In genomic region chr4:127370447-127370846, GRCm38 (mm10) we compare ENCODE assay signal across 11 mouse cellular contexts. TPM values are rescaled to one million over a fixed set of nuclear protein-coding genes. Genes with fewer than 3 reads are reported as not detected.
DNase-seq lines count a peak whose midpoint lies in the region; ATAC-seq and TF ChIP-seq lines count a peak whose summit lies in the region.
"Had no signal": no experiment of that assay in that cellular context is flagged by ENCODE, and none has a peak within 500 bp of the region (broad histone marks: within the 10 kb centered on the region; RNA-seq: fewer than 3 reads in every experiment).

No protein-coding gene starts in this region.

- intact Hi-C loops in gastrocnemius, postnatal 14 days (cut with DNase I; ENCODE audit: low total_unique reads): no loop called here

- H3K27ac ChIP-seq in kidney, postnatal 0 days: no peak overlapping the region
- no peak overlapping the region for H3K27ac ChIP-seq in kidney, embryonic 16.5 days (ENCODE audit: low read length)
- no peak overlapping the region for H3K27ac ChIP-seq in CH12.LX (ENCODE audit: insufficient read depth, low read depth)
- H3K27ac ChIP-seq in embryonic facial prominence, embryonic 10.5 days (replicated peaks): no peak overlapping the region

- TF ChIP-seq EP300 in CH12.LX (IDR thresholded peaks at IDR 0.05; ENCODE audit: low read length): no peak

- no peaks in the 10 kb centered on the region for H3K36me3 ChIP-seq in kidney, postnatal 0 days (ENCODE audit: insufficient read depth, low read length)
- no peaks in the 10 kb centered on the region for H3K36me3 ChIP-seq in kidney, embryonic 16.5 days (ENCODE audit: insufficient read depth, low read length)
- H3K36me3 ChIP-seq in CH12.LX (replicated peaks in 1 of 2; ENCODE audit: control insufficient read depth in 1 of 2, insufficient read depth in 1 of 2, low read length in 1 of 2): no peaks in the 10 kb centered on the region
- no peaks in the 10 kb centered on the region for H3K36me3 ChIP-seq in embryonic facial prominence, embryonic 10.5 days (replicated peaks)

- TF ChIP-seq RAD21 in CH12.LX (IDR thresholded peaks at IDR 0.05; ENCODE audit: low read depth, low read length): peak; percentile 35

- H3K4me3 ChIP-seq in kidney, postnatal 0 days (replicated peaks; ENCODE audit: low read depth, low read length): no peak overlapping the region
- no peak overlapping the region for H3K4me3 ChIP-seq in kidney, embryonic 16.5 days (ENCODE audit: low read length)
- H3K4me3 ChIP-seq in CH12.LX (replicated peaks in 1 of 3; ENCODE audit: low read depth in 2 of 3, low read length in 2 of 3, poor library complexity in 1 of 3): no peak overlapping the region
- H3K4me3 ChIP-seq in embryonic facial prominence, embryonic 10.5 days: no peak overlapping the region

- dilution Hi-C loops in CH12.LX (cut with MboI; ENCODE audit: extremely low pct_ligation_motif_present, extremely low pct_unique_long_range_greater_than_20kb, low sequenced_read_pairs): no loop called here

- DNase-seq in kidney, postnatal 0 days (ENCODE audit: low spot score): no peak
- DNase-seq in 3T3-L1 (ENCODE audit: low read depth, low spot score) (peak; percentile 67), CH12.LX (ENCODE audit: extremely low read depth) (peak; percentile 27)
- peak; percentile 47 for DNase-seq in embryonic facial prominence, embryonic 10.5 days (ENCODE audit: low spot score)
- no peak for DNase-seq in gastrocnemius, postnatal 14 days
- DNase-seq: cerebellum, adult 9-11 months; heart, postnatal 4 days had no signal

- in situ Hi-C loops in CH12.LX (cut with MboI; ENCODE audit: low pct_ligation_motif_present, low pct_unique_long_range_greater_than_20kb, low sequenced_read_pairs): loop anchor here (5.0 to 25.0 kb wide), 2 partner anchors 242 to 1167 kb away; no protein-coding TSS in a partner anchor

- H3K9me3 ChIP-seq in kidney, postnatal 0 days (replicated peaks; ENCODE audit: low read length): no peaks in the 10 kb centered on the region
- no peaks in the 10 kb centered on the region for H3K9me3 ChIP-seq in kidney, embryonic 16.5 days (ENCODE audit: low read length)
- H3K9me3 ChIP-seq in CH12.LX (replicated peaks; ENCODE audit: low read length): peaks cover 14% of the 10 kb centered on the region
- H3K9me3 ChIP-seq in embryonic facial prominence, embryonic 10.5 days: no peaks in the 10 kb centered on the region

- TF ChIP-seq POLR2A in CH12.LX (IDR thresholded peaks at IDR 0.05; ENCODE audit: low read depth, low read length): no peak

- H3K27me3 ChIP-seq in kidney, postnatal 0 days (ENCODE audit: insufficient read depth, low read length): no peaks in the 10 kb centered on the region
- H3K27me3 ChIP-seq in kidney, embryonic 16.5 days (ENCODE audit: insufficient read depth, low read length): no peaks in the 10 kb centered on the region
- peaks cover 2% of the 10 kb centered on the region for H3K27me3 ChIP-seq in CH12.LX (replicated peaks)
- peaks cover 16% of the 10 kb centered on the region for H3K27me3 ChIP-seq in embryonic facial prominence, embryonic 10.5 days (replicated peaks; ENCODE audit: low read depth, poor library complexity, severe bottlenecking)

- no peak overlapping the region for H3K4me2 ChIP-seq in kidney, postnatal 0 days (ENCODE audit: low read length)
- H3K4me2 ChIP-seq in kidney, embryonic 16.5 days (replicated peaks; ENCODE audit: low read depth, low read length): no peak overlapping the region
- H3K4me2 ChIP-seq in CH12.LX (ENCODE audit: insufficient read depth, low read depth, poor library complexity, severe bottlenecking): no peak overlapping the region
- H3K4me2 ChIP-seq: midbrain, embryonic 11.5 days had no signal

- WGBS in kidney, postnatal 0 days: 54% methylated on average over 2 of the region's 2 CpGs
- 48% methylated on average over 2 of the region's 2 CpGs for WGBS in kidney, embryonic 16.5 days
- 55% methylated on average over 2 of the region's 2 CpGs for WGBS in embryonic facial prominence, embryonic 10.5 days

- no peak for ATAC-seq in kidney, postnatal 0 days (replicated peaks; ENCODE audit: low FRiP score, low read depth)
- no peak for ATAC-seq in kidney, embryonic 16.5 days (ENCODE audit: low FRiP score, low TSS enrichment)
- no peak for ATAC-seq in inflammation-experienced regulatory T-cells, adult 6 months

- peak; percentile 61 for TF ChIP-seq CTCF in kidney, postnatal 0 days (IDR thresholded peaks at IDR 0.05; ENCODE audit: low read depth)
- TF ChIP-seq CTCF in CH12.LX (conservative IDR thresholded peaks at IDR 0.05 in 1 of 2, IDR thresholded peaks at IDR 0.05 in 1 of 2; ENCODE audit: low read depth in 2 of 2, low read length in 2 of 2): peak; percentile 27 to 44; a peak in 3 of 4 replicates

- H3K79me2 ChIP-seq in CH12.LX (replicated peaks; ENCODE audit: control insufficient read depth, extremely low read depth, insufficient read depth, poor library complexity, severe bottlenecking): no peaks in the 10 kb centered on the region

- no peaks in the 10 kb centered on the region for H3K4me1 ChIP-seq in kidney, postnatal 0 days (replicated peaks; ENCODE audit: insufficient read depth, low read length)
- no peaks in the 10 kb centered on the region for H3K4me1 ChIP-seq in kidney, embryonic 16.5 days (ENCODE audit: insufficient read depth, low read length)
- peaks cover 0 to 4% of the 10 kb centered on the region in 2 experiments; a peak in 2 of 4 replicates for H3K4me1 ChIP-seq in CH12.LX (ENCODE audit: control insufficient read depth in 1 of 2, insufficient read depth in 2 of 2)
- peaks cover 16% of the 10 kb centered on the region for H3K4me1 ChIP-seq in embryonic facial prominence, embryonic 10.5 days

- no peak overlapping the region for H3K9ac ChIP-seq in kidney, postnatal 0 days (ENCODE audit: low read depth, low read length)
- no peak overlapping the region for H3K9ac ChIP-seq in kidney, embryonic 16.5 days (replicated peaks; ENCODE audit: low read length)
- no peak overlapping the region for H3K9ac ChIP-seq in CH12.LX (ENCODE audit: insufficient read depth, low read depth)

TF ChIP-seq in CH12.LX, 34 proteins besides CTCF, POLR2A, EP300 and RAD21:
- TF ChIP-seq SMC3 (IDR thresholded peaks at IDR 0.05; ENCODE audit: low read depth, low read length) (peak; percentile 12), ZC3H11A (IDR thresholded peaks at IDR 0.05; ENCODE audit: low read depth, low read length) (no peak), ELF1 (IDR thresholded peaks at IDR 0.05; ENCODE audit: low read depth, low read length) (no peak), BHLHE40 (IDR thresholded peaks at IDR 0.05; ENCODE audit: low read depth, low read length) (no peak), MAFK (IDR thresholded peaks at IDR 0.05; ENCODE audit: insufficient replicate concordance, low read length) (no peak)

RNA-seq across cellular contexts. Expression of gene Gjb5, which starts 12.5 kb away (rescaled TPM):
- polyA plus RNA-seq in kidney, postnatal 0 days (2015; fragmentation: Nextera tagmentation; extraction: Ambion mirVana): 1.3 and 1.4 TPM in 2 replicates
- polyA plus RNA-seq in kidney, embryonic 16.5 days (2015; fragmentation: Nextera tagmentation; extraction: Ambion mirVana): 1.5 and 1.8 TPM in 2 replicates
- total RNA-seq in CH12.LX (2012; rRNA removed): 0.29 and 0.34 TPM in 2 replicates
- 0.39 and 0.50 TPM in 2 replicates for total RNA-seq in CH12.LX (2014; rRNA removed)
- polyA plus RNA-seq in CH12.LX (2012; ENCODE audit: insufficient read length, low read depth): 0.23 TPM in 1 of 2 replicates, not detected in the other
- polyA plus RNA-seq in embryonic facial prominence, embryonic 10.5 days (2016; fragmentation: Nextera tagmentation; extraction: Ambion mirVana): 1.2 and 1.7 TPM in 2 replicates
- not detected for polyA plus RNA-seq in inflammation-experienced regulatory T-cells, adult 6 months (2017; shearing (Covaris generic))
- under 1 TPM; 0.27 to 0.47 TPM for total RNA-seq in gastrocnemius, postnatal 14 days (2021)

RNA-seq across cellular contexts. Expression of gene Gjb4, which starts 16.6 kb away (rescaled TPM):
- polyA plus RNA-seq in kidney, postnatal 0 days (2015; fragmentation: Nextera tagmentation; extraction: Ambion mirVana): 1.2 and 1.8 TPM in 2 replicates
- polyA plus RNA-seq in kidney, embryonic 16.5 days (2015; fragmentation: Nextera tagmentation; extraction: Ambion mirVana): 0.87 and 0.92 TPM in 2 replicates
- not detected in 2 replicates for total RNA-seq in CH12.LX (2012; rRNA removed)
- total RNA-seq in CH12.LX (2014; rRNA removed): not detected in 2 replicates
- polyA plus RNA-seq in CH12.LX (2012; ENCODE audit: insufficient read length, low read depth): not detected in 2 replicates
- polyA plus RNA-seq in embryonic facial prominence, embryonic 10.5 days (2016; fragmentation: Nextera tagmentation; extraction: Ambion mirVana): not detected in 2 replicates
- not detected for polyA plus RNA-seq in inflammation-experienced regulatory T-cells, adult 6 months (2017; shearing (Covaris generic))
- total RNA-seq in gastrocnemius, postnatal 14 days (2021): not detected
- total RNA-seq: adrenal gland, adult 18-20 months; heart, postnatal 4 days had no signal

RNA-seq across cellular contexts. Expression of gene Gjb3, which starts 39.8 kb away (rescaled TPM):
- 1.1 and 1.8 TPM in 2 replicates for polyA plus RNA-seq in kidney, postnatal 0 days (2015; fragmentation: Nextera tagmentation; extraction: Ambion mirVana)
- polyA plus RNA-seq in kidney, embryonic 16.5 days (2015; fragmentation: Nextera tagmentation; extraction: Ambion mirVana): 1.3 TPM in 2 replicates
- total RNA-seq in CH12.LX (2012; rRNA removed) (not detected in 2 replicates), CH12.LX (2014; rRNA removed) (not detected in 2 replicates)
- polyA plus RNA-seq in CH12.LX (2012; ENCODE audit: insufficient read length, low read depth): not detected in 2 replicates
- 8.0 and 8.2 TPM in 2 replicates for polyA plus RNA-seq in embryonic facial prominence, embryonic 10.5 days (2016; fragmentation: Nextera tagmentation; extraction: Ambion mirVana)
- under 1 TPM in 1 of 3 experiments, not detected in 2; 0.20 TPM for polyA plus RNA-seq in inflammation-experienced regulatory T-cells, adult 6 months (2017; shearing (Covaris generic))
- total RNA-seq in gastrocnemius, postnatal 14 days (2021): not detected
- total RNA-seq: adrenal gland, adult 18-20 months had no signal

RNA-seq across cellular contexts. Expression of gene Gja4, which starts 56.6 kb away (rescaled TPM):
- 24.0 and 27.6 TPM in 2 replicates for polyA plus RNA-seq in kidney, postnatal 0 days (2015; fragmentation: Nextera tagmentation; extraction: Ambion mirVana)
- 30.9 TPM in 2 replicates for polyA plus RNA-seq in kidney, embryonic 16.5 days (2015; fragmentation: Nextera tagmentation; extraction: Ambion mirVana)
- total RNA-seq in CH12.LX (2012; rRNA removed) (not detected in 2 replicates), CH12.LX (2014; rRNA removed) (not detected in 2 replicates)
- not detected in 2 replicates for polyA plus RNA-seq in CH12.LX (2012; ENCODE audit: insufficient read length, low read depth)
- polyA plus RNA-seq in embryonic facial prominence, embryonic 10.5 days (2016; fragmentation: Nextera tagmentation; extraction: Ambion mirVana): 10.8 and 12.5 TPM in 2 replicates
- polyA plus RNA-seq in inflammation-experienced regulatory T-cells, adult 6 months (2017; shearing (Covaris generic)): under 1 TPM in 1 of 3 experiments, not detected in 2; 0.27 TPM
- total RNA-seq in gastrocnemius, postnatal 14 days (2021): 10 to 100 TPM; 13.2 to 14.8 TPM

Comparison
In these comparisons a context has a peak if more than half of its experiments do, and no peak if none do; other contexts are left out.
1. DNase-seq: peak in 3T3-L1 (single experiment), CH12.LX (single experiment) and embryonic facial prominence, embryonic 10.5 days (single experiment); none in kidney, postnatal 0 days (single experiment) and gastrocnemius, postnatal 14 days (single experiment).